Mouse (Mus musculus): ENCODE results near the gene Triobp.

The Triobp gene

DNA sequence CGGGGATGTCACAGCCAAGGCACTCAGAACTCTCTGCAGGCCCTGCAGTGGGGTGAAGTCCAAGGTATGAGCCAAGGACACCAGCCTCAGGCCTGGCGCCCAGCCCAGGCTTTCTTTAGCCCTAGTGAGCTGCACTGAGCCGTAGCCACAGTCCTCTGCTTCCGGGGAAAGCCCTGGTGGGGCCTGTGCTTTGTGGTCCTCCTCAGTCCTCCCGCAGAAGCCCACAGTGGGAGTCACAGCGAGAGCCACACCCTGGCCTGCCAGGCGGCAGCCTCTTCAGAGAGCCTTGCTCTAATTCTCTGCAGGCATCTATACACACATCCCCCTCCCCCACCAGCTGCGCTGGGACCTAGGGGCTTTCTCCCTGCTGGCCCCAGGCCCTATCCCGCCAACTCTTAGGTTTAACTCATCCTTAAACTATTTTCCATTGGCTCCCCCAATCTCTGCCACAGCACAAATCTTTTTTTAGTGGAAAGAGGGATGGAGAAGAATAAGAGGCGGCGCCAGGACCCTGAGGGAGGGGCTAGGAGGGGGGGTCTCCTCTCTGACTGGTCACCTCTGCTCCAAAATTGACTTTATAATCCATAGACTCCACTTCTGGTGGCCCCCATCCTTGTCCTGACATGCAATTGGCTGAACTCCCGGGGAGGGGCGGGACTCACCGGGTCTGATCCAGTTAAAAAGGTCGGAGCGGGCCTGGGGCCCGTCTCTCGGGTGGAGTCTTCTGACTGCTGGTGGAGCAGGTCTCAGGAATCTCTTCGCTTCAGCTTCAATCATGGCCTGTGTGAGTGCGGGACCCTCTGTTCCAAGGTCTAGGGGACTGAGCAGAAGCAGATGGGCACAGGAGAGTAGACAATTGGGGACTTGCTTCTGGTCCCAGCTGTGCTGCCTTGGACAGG is 21.3 kb upstream of the Triobp start, which contains the start of gene Lgals1:
Gene Lgals1 (plus strand): TSS at position 705 of the 899 bp plus-strand sequence.
- peak; percentile 84 for DNase-seq (ENCODE audit: low read depth, low spot score)

DNA sequence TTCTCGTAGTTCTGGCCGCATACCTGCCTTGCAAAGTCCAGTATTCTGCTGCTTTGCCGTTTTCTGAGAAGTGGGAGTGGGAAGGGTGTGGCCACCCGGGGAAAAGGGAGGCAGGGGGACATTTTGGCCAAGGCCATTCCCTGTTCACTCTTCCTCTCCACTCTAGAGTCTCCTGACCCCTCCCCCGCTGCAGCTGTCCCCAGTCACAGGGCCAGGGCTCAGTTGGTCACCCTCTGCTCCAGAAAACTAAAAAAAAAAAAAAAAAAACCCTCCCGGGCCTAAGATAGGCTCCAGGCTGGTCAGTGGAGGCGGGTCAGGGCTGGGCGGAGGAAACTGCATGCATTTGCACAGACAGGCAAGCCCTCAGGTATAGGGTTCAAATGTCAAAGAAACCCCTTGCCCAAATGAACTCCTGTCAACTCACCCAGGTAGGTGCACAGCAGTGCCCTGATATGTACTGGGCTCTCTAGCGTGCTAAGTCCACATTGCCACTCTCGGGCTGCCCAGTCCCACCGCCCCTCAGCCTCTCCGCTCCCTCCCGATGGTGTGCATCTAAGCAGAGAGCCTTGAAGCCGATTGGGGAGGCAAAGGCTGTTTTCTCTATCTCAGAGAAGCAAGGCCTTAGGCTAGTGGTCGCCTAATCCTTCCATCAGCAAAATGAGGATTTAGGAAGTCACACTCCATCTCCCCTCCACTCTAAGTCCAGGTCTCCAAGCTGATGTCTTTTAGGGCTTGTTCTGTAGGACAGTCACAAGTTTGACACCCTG is 20.3 kb upstream of the Triobp start:
- peak; percentile 28 for DNase-seq (ENCODE audit: low read depth, low spot score)

DNA sequence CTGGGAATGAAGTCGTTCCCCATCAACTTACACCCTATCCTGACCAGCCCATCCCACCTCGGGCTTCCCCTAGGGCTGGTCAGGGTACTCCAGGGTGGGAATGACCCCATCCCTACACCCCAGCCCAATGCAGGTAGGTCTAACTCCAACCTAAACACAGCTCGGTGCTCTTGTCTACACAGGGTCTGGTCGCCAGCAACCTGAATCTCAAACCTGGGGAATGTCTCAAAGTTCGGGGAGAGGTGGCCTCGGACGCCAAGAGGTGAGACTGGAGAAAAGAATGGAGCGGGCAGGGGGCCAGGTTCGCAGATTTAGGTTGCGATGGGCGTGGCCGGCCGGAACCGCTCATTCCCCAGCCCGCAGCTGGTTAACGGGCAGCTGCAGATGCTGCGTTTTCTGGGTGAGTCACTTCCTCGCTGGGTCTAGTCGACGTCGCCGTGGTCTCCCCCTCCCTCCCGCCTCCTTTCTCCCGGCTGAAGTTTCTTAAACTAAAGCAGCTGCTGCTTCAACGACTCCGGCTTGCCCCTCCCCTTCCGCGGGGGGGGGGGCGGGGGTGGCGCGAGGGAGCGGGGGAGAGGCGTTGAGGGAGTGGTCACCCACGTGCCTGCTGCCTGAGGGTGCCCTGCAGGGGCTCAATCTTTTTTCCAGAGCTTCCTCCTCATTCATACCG is 19.6 kb upstream of the Triobp start:
- DNase-seq (ENCODE audit: low read depth, low spot score), result peak; percentile 94

DNA sequence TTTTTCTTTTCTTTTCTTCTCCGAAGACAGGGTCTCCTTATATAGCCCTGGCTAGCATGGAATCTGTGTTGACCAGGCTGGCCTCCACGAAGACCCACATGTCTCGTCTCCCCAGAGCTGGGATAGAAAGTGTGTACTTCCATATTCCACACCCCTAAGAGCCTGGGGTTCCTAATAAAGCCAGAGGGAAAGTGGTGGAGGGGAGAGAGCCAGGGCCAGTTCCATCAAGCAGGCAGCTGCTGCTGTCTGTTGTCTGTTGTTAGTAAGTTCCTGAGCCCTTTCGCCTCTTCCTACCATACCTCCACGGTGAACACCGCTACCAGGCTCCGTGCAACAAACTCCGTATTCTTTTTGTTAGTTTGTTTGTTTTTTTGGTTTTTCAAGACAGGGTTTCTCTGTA is 19.0 kb upstream of the Triobp start:
- DNase-seq (ENCODE audit: low read depth, low spot score), result peak; percentile 30

DNA sequence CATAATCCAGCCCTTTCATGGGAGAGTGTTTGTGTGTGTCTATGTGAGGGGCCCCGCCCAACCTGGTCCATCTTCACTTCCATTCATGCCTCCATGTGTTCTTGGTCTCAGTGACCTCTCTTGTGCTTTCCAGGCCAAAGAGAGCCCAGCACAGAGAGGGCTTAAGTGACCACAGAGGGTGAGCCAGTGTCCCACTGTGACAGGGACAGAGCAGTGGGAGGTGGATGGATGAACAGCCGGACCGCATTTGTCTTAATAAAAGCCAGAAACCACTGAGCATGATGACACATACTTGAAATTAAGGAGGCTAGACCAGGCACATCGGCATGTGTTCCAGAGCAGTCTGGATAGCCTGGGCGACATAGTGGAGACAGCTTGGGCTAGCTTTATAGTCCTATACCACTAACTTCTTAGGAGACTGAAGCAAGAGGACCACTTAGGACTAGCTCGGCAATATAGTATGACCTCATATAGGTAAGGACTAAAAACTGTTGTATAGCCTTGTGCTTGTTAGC is 17.3 kb upstream of the Triobp start:
- DNase-seq (ENCODE audit: low read depth, low spot score), result no peak

DNA sequence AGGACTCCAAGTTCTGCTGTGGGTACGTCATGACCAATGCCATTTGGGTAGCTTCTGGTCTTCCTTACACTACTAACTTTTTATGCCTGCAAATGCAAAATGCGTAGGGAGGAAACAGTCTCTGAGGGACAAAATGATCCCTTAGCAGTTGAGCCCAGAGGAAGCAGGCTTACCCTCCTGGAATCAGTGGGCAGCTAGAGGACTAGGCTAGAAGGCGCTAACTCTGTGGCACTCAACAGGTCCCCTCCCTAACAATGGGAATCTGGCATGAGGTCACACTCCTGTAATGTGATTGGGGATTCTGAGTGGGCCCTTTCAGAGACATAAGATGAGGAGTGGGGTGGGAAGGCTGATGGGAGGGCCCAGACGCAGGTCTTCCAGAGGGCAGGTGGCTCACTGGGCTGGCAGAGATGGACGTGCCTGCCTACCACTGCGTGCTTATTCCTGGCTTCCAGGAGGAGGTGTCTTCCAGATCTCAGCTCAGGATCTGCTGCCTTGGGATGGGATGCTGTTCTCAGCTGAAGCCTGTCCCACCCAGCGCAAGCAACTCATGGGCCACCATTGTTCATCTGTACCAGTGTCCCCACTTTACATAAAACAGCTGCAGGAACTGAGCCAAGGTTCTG is 16.6 kb upstream of the Triobp start:
- no peak for DNase-seq (ENCODE audit: low read depth, low spot score)

DNA sequence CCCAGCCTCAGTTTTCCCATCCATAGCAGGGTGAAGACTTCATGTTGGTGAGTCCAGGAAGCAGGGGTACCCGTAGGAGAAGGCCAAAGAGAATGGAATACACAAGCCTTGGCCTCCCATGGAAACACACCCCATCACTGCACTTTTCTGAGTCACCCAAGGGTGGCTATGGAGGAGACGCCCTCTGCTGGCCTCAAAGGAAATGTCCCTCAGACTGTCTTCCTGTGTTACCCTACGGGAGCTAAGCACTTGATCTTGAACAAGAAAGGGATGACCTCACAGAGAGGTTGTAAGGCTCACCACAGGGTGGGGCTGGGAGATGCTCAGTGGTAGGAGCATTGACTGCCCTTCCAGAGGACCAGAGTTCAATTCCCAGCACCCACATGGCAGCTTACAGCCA is 15.9 kb upstream of the Triobp start:
- DNase-seq (ENCODE audit: low read depth, low spot score), result peak; percentile 87

DNA sequence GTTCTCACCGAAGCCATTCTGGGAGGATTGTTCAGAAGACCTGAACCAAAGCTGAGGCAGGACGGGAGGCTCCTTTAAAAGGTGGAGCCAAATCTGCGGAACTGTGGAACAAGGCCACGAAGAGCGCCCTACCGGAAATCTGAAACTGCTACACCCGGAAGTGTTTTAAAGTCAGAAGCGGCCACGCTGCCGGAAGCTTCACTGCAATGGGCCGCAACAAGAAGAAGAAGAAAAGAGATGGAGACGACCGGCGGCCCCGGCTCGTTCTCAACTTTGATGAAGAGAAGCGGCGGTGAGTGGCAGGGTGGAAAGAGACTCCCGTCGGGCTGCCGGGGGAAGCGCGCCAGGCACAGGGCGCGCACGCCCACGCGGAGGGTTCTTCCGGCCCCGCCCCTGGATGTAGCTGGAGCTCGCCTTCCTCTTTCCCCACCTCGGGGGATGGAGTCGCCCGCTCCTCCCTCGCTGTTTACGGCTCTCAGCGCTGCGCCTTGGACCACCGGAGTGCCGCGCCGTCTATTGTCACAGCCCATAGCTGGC is 12.7 kb upstream of the Triobp start, which contains the start of gene Nol12:
Gene Nol12 (plus strand): TSS at position 150 of the 537 bp plus-strand sequence.
- peak; percentile 93 for DNase-seq (ENCODE audit: low read depth, low spot score)

DNA sequence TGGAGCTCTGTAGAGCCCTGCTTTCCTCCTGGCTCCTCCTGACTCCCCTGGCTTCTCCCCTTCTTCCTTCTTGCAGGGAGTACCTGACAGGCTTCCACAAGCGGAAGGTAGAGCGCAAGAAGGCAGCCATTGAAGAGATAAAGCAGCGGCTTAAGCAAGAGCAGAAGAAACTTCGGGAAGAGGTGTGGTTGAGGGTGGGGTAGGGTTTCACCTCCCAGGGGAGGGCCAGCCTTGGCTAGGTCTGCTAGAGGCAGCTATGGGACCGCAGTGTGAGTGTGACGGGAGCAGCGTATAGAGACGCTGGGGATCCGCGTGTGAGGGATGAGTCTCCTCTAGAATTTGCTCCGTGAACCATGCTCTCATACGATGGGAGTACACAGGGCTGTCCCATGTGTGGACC is 11.1 kb upstream of the Triobp start:
- no peak for DNase-seq (ENCODE audit: low read depth, low spot score)

DNA sequence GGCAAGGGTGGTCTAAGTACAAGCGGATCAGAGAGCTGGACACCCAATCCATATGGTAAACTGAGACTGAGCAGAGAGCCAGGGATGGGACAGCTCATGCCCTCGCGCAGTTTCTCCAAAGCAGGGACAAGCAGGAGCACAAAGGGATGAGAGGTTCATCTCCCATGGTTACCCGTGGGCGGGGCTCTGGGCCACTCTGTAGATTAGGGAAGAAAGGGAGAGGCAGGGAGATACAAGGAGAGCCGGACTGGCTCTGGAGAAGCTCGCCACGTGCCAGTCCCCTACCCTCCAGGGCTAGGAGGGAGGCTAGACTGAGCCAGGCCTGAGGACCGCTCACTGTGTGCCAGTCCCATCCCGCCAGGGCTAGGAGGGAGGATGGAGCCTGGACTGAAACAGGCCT is 10.2 kb upstream of the Triobp start:
- no peak for DNase-seq (ENCODE audit: low read depth, low spot score)

DNA sequence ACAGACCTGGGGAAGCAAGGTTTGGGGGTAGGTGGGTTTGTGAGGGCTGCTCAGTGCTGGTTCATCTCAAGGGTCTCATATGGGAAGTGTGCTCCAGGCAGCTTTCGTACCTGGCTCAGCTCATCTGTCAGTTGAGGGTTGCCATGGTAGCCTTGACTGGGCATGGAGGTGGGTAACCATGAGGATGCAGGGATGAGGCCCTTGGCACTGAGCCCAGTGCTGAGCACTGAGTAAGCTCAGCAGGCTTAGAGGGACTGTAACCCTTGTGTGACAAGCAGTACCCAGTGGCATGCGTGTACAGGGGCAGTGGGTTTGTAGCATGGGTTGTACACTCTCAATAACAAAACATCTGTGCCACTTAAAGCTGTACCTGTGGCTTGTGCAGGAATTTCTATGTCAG is 9.6 kb upstream of the Triobp start:
- DNase-seq (ENCODE audit: low read depth, low spot score), result no peak

DNA sequence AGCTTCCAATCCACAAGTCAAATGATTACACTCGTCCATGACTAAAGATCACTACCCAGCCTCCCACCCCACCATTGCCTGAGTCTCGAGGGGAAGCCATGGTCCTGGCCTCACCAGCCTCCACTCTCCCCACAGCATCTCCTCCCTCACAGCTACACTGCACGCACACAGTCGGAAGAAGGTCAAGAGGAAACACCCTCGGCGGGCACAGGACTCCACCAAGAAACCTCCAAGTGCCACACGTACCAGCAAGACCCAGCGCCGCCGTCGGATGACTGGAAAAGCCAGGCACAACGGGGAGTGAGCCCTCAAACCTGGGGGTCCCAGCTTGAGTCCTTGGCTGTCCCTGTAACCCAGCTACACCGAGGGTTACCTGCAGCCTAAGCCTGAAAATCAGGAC is 7.2 kb upstream of the Triobp start:
- no peak for DNase-seq (ENCODE audit: low read depth, low spot score)

DNA sequence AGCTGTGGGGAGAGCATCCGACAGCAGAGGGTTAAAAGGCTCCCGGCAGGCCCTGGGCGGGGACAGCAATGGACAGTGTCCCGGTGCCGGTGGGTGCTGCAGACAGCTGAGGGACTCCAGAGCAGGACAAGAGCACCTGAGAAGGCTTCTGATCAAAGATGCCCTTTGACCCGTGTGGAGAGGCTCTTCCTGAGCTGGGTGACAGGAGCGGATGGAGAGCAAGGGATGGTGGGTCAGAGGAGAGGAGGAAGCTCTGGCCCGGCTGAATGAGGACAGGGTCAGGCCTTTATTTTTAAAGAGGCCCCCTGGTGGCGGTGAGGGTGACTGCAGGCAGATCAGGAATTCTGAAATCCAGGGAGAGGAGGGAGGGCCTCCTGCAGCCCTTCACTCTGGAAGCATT is 4.9 kb upstream of the Triobp start:
- peak; percentile 51 for DNase-seq (ENCODE audit: low read depth, low spot score)

DNA sequence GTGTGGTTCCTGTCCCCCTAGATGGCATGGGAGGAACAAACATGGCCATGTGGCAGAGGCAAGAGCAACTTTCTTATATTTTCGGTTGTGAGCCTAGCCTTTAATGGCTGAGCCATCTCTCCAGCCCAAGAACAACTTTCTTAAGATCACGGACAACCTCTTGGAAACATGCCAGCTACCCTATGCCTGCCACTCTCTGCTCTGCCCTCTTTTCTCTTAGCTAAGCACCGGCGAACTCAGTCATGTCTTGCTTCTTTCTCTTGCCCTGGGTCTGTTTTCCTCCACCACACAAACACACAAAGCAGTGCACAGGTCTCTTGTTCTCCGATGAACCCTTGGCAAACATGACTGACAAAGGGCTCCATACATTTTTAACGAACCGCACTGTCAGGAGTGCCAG is 1.3 kb upstream of the Triobp start:
- no peak for DNase-seq (ENCODE audit: low read depth, low spot score)

DNA sequence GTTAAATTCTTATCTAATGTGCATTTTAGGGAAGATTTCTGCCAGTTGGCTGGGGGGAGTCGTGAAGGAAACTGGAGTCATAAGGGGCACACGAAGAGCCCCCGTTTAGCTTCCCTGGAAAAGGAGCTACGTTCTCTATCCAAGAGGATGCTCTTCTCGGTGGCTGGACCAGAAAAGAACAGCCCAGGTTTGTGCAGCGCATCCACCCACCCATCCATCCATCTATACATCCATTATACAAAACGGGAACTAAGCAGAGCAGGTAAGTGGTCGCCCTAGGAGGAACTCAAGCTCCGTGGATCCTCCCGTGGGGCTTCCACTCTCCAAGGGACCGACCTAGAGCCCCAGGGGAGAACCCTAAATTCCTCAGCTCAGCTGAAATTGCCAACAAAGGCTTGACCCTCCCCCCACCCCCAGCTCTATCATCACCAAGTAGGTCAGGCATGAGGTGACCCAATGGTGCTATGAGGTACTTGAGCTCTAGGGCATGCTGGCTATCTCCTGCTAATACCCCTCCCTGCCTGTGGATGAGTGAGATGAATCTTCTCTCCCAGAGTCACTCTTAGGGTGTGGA is 715 bp downstream of the Triobp start:
- no peak for DNase-seq (ENCODE audit: low read depth, low spot score)

DNA sequence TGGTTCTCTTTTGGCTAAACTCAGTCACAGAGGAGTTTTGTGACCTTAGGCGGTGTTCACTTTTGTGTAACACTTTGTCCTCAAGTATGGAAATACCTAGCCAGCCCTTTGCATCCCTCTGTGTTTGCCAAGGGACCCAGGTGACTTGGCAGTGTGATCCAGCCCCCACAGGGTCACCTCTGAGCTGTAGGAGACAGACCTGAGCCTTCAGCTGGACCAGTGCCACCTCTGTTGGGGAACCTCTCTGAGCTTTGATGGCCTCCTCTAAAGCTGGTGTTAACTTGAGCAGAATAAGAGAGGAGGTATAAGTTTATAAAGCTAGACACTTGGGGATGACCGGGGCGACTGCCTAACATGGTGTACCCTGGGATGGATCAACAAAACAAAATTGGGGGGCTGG is 1.4 kb downstream of the Triobp start:
- DNase-seq (ENCODE audit: low read depth, low spot score), result no peak

DNA sequence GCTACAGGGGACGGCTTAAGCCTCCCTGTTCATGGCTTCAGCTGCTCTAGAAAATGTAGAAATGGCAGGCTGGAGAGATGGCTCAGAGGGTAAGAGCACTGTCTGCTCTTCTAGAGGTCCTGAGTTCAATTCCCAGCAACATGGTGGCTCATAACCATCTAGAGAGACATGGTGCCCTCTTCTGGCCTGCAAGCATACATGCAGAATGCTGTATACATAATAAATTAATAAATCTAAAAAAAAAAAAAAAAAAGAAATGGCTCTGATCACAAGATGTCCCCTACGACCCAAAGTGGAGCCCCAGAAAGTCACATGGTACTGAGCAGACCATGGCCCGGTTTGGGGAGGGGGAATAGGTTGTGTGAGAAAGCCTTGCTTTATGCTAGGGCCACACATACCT is 8.1 kb downstream of the Triobp start:
- DNase-seq (ENCODE audit: low read depth, low spot score), result no peak

DNA sequence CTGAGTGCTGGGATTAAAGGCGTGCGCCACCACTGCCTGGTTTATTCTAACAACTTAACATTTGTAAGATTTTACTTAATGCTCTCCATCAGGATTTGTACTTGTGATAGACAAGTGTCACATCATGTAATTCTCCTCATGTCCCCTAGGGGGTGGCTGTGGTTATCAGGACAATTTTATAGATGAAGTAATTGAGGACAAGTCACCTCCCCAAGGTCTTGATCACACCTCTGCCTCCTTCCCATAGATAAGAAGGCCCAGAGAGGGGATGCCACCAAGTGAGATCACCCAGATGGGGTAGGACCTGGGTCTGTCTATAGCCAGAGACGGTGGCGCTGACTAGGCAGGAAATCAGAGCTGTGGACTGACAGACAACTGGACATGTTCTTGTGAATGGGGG is 8.8 kb downstream of the Triobp start:
- peak; percentile 56 for DNase-seq (ENCODE audit: low read depth, low spot score)

DNA sequence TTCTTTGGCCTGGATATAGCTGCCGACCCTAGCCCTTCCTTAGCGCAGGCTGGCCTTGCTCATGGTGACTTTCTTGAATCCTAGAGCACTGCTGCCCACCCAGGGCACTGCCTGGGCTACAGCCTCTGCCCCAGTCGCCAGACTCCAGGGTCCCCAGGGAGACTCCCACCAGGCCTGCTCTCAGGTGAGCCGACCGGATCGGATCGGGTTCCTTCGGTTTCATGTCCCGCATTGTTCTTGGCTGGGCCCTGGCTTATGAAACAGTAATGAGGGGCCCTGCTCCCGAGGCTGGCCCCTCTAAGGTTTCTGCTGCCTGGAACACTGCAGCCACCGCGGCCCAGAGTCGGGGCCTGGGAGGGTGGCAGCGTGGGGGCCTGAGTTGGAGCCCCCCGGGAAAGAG is 9.5 kb downstream of the Triobp start:
- no peak for DNase-seq (ENCODE audit: low read depth, low spot score)

DNA sequence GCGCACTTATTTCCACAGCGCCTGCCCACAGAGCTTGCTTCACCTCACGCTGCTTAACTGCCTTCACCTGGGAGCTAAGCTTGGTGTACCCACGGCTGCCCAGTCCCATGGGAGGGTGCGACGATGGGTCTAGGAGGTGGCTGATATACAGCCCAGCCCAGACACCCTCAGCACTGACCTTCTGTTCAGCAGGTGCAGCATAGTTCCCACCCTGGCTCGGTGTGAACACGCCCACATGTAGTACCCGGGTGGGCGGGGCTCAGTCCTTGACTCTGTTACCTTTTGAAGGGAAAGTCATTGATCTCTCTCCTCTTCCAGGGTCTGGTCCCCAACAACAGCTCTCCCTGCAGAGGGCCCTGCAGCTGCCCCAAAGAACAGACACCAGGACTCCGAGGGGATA is 12.0 kb downstream of the Triobp start:
- DNase-seq (ENCODE audit: low read depth, low spot score), result no peak

DNA sequence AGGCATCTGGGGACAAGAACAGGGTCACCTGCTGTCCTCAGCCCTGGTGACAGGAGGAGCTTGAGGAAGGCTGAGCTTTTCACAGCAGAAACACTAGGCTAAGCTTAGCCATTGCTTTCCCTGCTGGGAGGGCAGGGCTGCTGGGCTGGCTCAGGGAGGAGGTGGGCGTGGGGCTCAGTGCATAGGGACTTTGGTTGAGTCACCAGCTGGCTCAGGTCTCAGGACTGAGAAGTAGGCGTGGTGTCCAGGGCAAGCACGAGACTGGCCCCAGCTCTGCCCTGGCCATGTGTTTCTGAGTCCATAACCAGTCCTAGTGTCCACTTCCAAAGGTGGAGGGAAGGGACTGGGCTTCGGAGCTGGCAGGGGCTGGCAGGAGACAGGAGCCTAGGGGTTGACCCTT is 12.6 kb downstream of the Triobp start:
- DNase-seq (ENCODE audit: low read depth, low spot score), result no peak

Measured in CD4-positive helper T cell, adult 2 months (primary cell).